Mouse (Mus musculus): Measurements from ENCODE around the gene Tmem256. TPM values are rescaled to one million over a fixed set of nuclear protein-coding genes. Genes with fewer than 3 reads are reported as not detected.
"Not testable (repeated sequence)": the region's sequence is repeated elsewhere in the genome, so short reads cannot be mapped to it uniquely, and the experiment has no call there.

Tmem256 gene
- polyA plus RNA-seq, 1 experiment: 72.1 TPM

DNA sequence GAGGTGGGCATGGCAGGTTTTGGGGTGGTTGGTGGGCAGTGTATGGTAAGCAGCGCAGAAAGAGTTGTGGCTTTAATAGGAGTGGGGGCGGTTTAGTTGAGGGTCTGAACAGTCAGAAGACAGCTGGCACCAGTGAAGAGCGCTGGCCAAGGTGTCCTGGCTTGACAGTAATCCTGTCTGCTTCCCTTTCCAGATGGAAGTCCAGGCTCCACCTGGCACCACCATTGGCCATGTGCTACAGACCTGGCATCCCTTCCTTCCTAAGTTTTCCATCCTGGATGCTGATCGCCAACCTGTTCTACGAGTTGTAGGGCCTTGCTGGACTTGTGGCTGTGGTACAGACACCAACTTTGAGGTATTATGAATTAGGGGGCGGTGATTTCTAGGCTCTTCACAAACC lies 9.7 kb downstream of the Tmem256 start:
- Histone ChIP-seq H3K4me3 (ENCODE audit: insufficient read depth, low read length) (no peak overlapping the region), H3K27ac (ENCODE audit: insufficient read depth, low read length) (no peak overlapping the region)
- no peak for TF ChIP-seq CTCF (IDR thresholded peaks at IDR 0.05; ENCODE audit: borderline replicate concordance, insufficient read depth, low read length)
- no peak for TF ChIP-seq POLR2A (IDR thresholded peaks at IDR 0.05; ENCODE audit: low read depth, low read length)

DNA sequence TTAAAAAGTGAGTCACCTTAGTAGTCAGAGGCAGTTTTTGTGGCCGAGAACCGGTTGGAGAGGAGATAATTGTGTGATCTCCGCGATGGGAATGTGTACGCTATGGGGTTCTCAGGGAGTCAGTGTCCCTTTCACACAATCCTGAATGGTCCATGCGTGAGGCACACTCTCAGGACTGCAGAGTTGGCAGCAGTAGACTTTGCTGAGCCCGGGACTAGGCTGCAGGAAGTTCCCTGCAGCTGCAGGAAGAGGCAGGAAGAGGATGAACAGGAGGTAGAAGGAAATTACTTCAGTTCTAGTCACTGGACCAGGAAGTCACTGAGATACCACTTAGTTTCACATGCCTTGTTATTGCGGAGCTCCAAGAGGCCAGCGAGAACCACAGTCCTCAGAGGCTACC lies 10.8 kb downstream of the Tmem256 start:
- TF ChIP-seq POLR2A (IDR thresholded peaks at IDR 0.05; ENCODE audit: low read depth, low read length): no peak
- no peak for TF ChIP-seq CTCF (IDR thresholded peaks at IDR 0.05; ENCODE audit: borderline replicate concordance, insufficient read depth, low read length)
- Histone ChIP-seq H3K27ac (ENCODE audit: insufficient read depth, low read length) (no peak overlapping the region), H3K4me1 (ENCODE audit: control insufficient read depth, insufficient read depth, low read length) (peaks cover 5% of the 10 kb centered on the region)

More for the DNA sequence above, 9.7 kb downstream of the Tmem256 start:
- H3K4me1 ChIP-seq (ENCODE audit: control insufficient read depth, insufficient read depth, low read length): peaks cover 5% of the 10 kb centered on the region

DNA sequence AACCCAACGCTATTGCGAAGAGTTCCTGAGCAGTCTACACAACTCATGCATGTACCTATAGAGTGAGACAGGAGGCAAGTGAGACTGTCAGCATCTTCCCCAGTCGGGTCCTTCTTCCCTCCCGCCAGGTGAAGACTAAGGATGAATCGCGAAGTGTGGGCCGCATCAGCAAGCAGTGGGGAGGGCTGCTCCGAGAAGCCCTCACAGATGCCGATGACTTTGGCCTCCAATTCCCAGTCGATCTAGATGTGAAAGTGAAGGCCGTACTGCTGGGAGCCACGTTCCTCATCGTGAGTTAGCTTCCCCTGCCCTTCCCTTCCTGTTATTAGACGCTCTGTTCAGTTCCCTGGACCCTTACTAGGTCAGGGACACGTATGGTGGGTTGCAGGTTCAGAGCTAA lies 11.6 kb downstream of the Tmem256 start:
- no peak overlapping the region for H3K4me3 ChIP-seq (ENCODE audit: insufficient read depth, low read length)
- peaks cover 5% of the 10 kb centered on the region for H3K4me1 ChIP-seq (ENCODE audit: control insufficient read depth, insufficient read depth, low read length)
- H3K27ac ChIP-seq (ENCODE audit: insufficient read depth, low read length): no peak overlapping the region
- TF ChIP-seq POLR2A (IDR thresholded peaks at IDR 0.05; ENCODE audit: low read depth, low read length) (no peak; the same call in 1 of the 2 replicates), CTCF (IDR thresholded peaks at IDR 0.05; ENCODE audit: borderline replicate concordance, insufficient read depth, low read length) (no peak)

More for the DNA sequence above, 10.8 kb downstream of the Tmem256 start:
- no peak overlapping the region for H3K4me3 ChIP-seq (ENCODE audit: insufficient read depth, low read length)

DNA sequence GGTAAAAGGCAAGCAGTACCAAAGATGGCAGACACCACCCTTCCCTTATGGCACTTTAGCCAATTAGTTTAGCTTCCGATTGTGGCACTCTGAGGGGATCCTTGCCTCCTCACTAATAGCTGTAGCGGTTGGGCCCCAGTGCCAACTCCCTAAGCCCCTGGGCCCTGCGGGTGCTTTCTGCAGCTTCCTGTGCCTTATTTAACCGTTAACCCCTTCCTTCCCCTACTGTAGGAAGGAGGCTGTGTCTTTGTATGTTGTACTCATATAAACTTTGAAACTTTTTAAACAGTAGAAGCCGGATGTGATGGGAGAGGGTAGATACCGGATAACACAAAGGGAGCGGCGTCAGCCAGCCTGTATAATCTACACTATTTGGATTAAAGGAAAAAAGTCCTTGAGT lies 12.4 kb downstream of the Tmem256 start:
- Histone ChIP-seq H3K4me3 (ENCODE audit: insufficient read depth, low read length) (no peak overlapping the region), H3K27ac (ENCODE audit: insufficient read depth, low read length) (no peak overlapping the region), H3K4me1 (ENCODE audit: control insufficient read depth, insufficient read depth, low read length) (no peaks in the 10 kb centered on the region)
- no peak for TF ChIP-seq CTCF (IDR thresholded peaks at IDR 0.05; ENCODE audit: borderline replicate concordance, insufficient read depth, low read length)
- no peak for TF ChIP-seq POLR2A (IDR thresholded peaks at IDR 0.05; ENCODE audit: low read depth, low read length)

DNA sequence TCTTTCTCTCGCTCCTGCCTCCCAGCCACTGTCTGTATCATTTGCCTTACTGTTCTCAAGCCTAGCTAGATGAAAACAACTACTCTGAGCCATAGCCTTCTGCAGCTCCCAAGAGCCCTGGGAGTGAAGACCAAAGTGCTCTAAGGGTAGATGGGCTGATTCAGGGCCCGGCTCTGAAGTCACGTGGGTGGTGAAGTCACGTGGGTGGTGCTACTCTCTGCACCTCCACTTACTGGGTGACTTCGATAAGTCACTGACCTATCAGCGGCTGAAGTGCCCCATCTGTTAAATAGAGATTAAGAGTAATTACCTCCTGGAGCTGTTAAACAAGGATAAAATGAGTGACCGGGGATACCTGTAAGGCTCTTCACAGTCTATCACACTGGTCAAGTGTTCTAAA lies 15.7 kb downstream of the Tmem256 start:
- H3K27ac ChIP-seq (ENCODE audit: insufficient read depth, low read length): no peak overlapping the region
- no peak for TF ChIP-seq CTCF (IDR thresholded peaks at IDR 0.05; ENCODE audit: borderline replicate concordance, insufficient read depth, low read length)
- peak; percentile 35; the same call in 1 of the 2 replicates for TF ChIP-seq POLR2A (IDR thresholded peaks at IDR 0.05; ENCODE audit: low read depth, low read length)
- H3K4me3 ChIP-seq (ENCODE audit: insufficient read depth, low read length): no peak overlapping the region
- H3K4me1 ChIP-seq (ENCODE audit: control insufficient read depth, insufficient read depth, low read length): no peaks in the 10 kb centered on the region

DNA sequence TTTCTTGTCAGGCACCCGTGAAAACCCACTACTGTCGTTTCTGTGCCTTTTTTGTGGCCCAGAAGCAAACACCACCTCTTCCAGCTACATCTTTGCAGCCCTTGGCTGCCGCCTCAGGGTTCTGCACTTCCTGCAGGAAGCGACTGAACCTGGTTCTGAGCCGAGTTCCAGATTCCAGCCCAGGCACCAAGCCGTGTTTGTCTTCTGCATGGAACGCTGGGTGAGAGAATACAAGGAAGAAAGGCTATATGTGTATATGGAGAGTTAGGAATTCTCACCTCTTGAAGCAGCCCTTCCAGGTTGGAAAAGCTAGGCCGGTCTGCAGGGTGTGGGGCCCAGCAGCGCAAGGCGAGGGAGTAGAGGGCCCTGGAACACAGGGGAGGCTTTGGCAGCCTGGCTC lies 16.4 kb downstream of the Tmem256 start:
- no peak overlapping the region for H3K4me3 ChIP-seq (ENCODE audit: insufficient read depth, low read length)
- H3K27ac ChIP-seq (ENCODE audit: insufficient read depth, low read length): no peak overlapping the region
- H3K4me1 ChIP-seq (ENCODE audit: control insufficient read depth, insufficient read depth, low read length): no peaks in the 10 kb centered on the region
- TF ChIP-seq POLR2A (IDR thresholded peaks at IDR 0.05; ENCODE audit: low read depth, low read length): no peak
- no peak for TF ChIP-seq CTCF (IDR thresholded peaks at IDR 0.05; ENCODE audit: borderline replicate concordance, insufficient read depth, low read length)

DNA sequence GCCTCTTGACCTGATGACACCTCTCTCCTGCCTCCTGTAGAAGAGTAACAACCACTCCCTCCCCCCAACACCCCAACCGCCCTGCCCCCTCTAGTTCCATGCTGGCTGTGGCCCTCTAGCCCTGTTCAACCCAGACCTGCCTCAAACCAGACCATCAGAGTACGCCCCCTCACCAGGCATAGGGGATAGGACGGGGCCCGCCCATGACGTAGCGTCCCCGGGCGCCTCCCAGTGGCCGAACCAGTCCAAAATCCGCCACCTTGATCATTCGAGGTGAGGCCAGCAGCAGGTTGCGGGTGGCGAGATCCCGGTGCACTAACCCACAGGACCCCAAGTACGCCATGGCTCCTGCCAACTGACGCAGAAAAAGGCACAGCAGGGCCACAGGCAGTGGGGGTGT lies 17.0 kb downstream of the Tmem256 start:
- Histone ChIP-seq H3K4me3 (ENCODE audit: insufficient read depth, low read length) (no peak overlapping the region), H3K27ac (ENCODE audit: insufficient read depth, low read length) (no peak overlapping the region)

DNA sequence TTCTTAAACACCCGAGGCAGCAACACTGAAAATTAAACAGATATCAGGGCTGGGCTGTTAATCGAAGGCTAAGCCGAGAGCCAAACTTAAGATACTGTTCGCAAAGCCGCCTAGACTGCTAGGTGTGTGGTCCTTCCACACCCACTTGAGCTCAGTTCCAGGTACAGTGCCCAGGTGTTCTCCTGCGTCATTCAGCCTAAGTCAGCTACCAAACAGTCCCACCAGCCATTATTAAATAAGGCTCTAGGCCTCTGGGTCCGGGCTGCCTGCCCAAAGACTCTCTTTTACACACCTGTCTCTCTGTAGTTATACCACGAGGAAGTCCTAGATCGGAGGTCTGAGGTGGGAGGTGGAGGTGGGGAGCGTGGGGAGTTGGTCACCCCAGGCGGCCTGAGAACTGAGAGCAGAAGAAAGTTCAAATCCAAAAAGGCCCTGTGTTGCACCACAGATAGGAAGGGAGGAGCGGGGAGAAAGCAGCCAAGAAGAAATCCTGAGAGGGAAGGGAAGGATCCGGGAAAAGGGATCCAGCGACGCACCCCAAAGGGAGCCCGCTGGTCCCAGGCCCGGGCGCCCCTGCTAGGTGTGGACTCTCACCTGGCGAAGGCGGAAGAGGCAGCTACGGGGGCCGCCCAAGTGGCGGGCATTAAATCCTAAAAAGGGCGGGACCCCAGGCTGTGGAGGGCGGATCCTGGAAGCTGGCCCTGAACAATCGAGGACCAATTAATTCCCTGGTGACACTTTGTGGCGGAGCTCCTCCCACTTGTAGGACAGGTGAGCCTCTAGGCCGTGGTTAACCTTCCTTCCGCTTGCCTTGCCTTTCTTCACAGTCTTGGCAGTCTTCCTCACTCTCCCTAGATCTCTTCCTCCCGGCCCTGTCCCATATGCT lies 20.0 kb downstream of the Tmem256 start, which contains the start of gene Tnk1:
Gene Tnk1 (minus strand): TSS at position 618 of the 886 bp plus-strand sequence.
- H3K4me3 ChIP-seq (ENCODE audit: insufficient read depth, low read length): no peak within 1 kb of the TSS
- H3K27ac ChIP-seq (ENCODE audit: insufficient read depth, low read length): no peak within 1 kb of the TSS
- H3K4me1 ChIP-seq (ENCODE audit: control insufficient read depth, insufficient read depth, low read length): no peaks in the 10 kb centered on the region
- TF ChIP-seq CTCF (IDR thresholded peaks at IDR 0.05; ENCODE audit: borderline replicate concordance, insufficient read depth, low read length) (no peak), POLR2A (IDR thresholded peaks at IDR 0.05; ENCODE audit: low read depth, low read length) (no peak)

More for the DNA sequence above, 17.0 kb downstream of the Tmem256 start:
- TF ChIP-seq POLR2A (IDR thresholded peaks at IDR 0.05; ENCODE audit: low read depth, low read length) (no peak), CTCF (IDR thresholded peaks at IDR 0.05; ENCODE audit: borderline replicate concordance, insufficient read depth, low read length) (0 out of 2 replicates have a peak, but pooled peaks have one; percentile 7)
- no peaks in the 10 kb centered on the region for H3K4me1 ChIP-seq (ENCODE audit: control insufficient read depth, insufficient read depth, low read length)

DNA sequence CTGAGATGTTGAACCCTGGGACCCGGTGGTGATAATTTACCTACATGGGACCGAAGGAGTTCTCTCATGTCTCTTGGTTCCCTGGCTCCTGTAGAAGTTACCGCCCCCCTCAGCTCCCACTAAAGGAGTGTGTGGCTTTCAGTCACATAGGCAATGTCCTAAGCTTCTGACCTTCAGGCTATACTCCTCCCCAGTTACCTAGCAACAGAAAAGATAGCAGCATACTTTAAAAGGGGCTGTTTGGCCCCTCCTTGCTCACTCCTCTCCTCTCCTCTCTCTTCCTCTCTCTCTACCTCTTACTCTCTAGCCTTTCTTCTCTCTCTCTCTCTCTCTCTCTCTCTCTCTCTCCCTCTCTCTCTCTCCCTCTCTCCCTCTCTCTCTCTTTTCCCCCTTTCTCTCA lies 25.4 kb downstream of the Tmem256 start:
- not testable (repeated sequence) for H3K4me3 ChIP-seq (ENCODE audit: insufficient read depth, low read length); H3K27ac ChIP-seq (ENCODE audit: insufficient read depth, low read length)

DNA sequence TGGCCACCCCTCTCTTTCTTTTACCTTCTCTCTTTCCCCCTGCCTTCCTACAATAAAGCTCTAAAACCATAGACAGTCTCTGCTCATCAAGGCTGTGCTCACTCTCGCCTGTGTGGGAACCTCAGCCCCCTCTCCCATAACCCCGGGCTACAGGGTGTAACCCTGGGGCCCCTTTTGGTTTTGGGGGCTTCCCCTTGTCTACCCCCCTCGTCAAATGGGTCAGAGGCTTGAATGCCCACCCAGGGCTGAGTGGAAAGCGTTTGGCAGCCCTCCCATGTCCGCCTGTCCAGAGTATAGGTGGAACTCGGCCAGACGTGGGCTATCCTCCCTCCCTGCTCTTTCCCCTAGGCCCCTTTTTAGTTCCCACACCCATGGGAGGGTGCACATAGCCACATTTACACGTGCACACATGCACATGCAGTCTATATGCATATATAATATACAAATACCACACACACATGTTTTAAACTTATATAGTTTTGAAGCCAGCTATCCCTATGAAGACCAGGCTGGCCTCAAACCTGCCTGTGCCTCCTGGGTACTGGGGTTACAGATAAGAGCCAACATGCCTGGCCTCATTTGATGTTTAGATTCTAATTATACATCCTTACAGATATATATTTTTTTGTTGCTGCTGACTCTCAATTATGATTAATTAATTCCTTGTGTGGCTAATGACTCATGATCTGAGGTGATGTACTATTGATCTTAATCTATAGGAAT lies 26.0 kb downstream of the Tmem256 start:
- no peaks in the 10 kb centered on the region for H3K4me1 ChIP-seq (ENCODE audit: control insufficient read depth, insufficient read depth, low read length)
- TF ChIP-seq POLR2A (IDR thresholded peaks at IDR 0.05; ENCODE audit: low read depth, low read length): no peak
- no peak for TF ChIP-seq CTCF (IDR thresholded peaks at IDR 0.05; ENCODE audit: borderline replicate concordance, insufficient read depth, low read length)
- no peak overlapping the region for H3K4me3 ChIP-seq (ENCODE audit: insufficient read depth, low read length)

More for the DNA sequence above, 25.4 kb downstream of the Tmem256 start:
- not testable (repeated sequence) for H3K4me1 ChIP-seq (ENCODE audit: control insufficient read depth, insufficient read depth, low read length)

More for the DNA sequence above, 26.0 kb downstream of the Tmem256 start:
- H3K27ac ChIP-seq (ENCODE audit: insufficient read depth, low read length): no peak overlapping the region

Data from embryonic fibroblast, embryonic 13.5 days (primary cell).